Mouse (Mus musculus): ENCODE results near the gene Gm12184.

DNA sequence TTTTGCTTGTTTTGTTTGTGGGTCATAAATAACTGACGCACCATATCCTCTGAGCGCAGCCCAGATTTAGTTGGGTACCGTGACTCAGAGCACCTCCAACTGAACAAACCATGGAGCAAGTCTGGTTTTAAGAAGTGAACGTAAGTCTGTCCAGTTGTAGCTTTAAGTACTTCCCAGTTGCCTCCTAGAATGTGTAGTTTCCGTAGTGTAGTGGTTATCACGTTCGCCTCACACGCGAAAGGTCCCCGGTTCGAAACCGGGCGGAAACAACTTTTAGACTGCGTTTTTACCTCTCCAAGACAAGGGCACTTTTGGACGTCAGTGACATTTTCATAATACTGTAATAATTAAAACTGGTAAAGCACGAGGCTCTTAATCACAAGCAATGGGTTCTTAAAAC is 8.1 kb downstream of the Gm12184 start:
- TF ChIP-seq ZNF384 (IDR thresholded peaks at IDR 0.05; ENCODE audit: low read depth, low read length) (no peak), CHD2 (IDR thresholded peaks at IDR 0.05; ENCODE audit: low read depth, low read length) (no peak), ZC3H11A (IDR thresholded peaks at IDR 0.05; ENCODE audit: borderline replicate concordance, low read depth, low read length) (no peak)

All from ES-E14 (cell line).